Mouse (Mus musculus) liver, adult 2 months (tissue): ENCODE data around the gene Ift27. TPM values are rescaled to one million over a fixed set of nuclear protein-coding genes. Genes with fewer than 3 reads are reported as not detected.

ENCODE experiments used
- DNase-seq: peaks from one replicate; pipeline ENCODE4 v3.0.0-alpha.2; 2011; ENCODE audit warnings: low read depth, low spot score; ENCODE audit errors: extremely low read depth
- H3K27ac ChIP-seq: fragments of 200-500 bp; replicated peaks from 2 replicates; pipeline ENCODE4 v1.5.1; 2012; ENCODE audit warnings: low read depth, mild to moderate bottlenecking, control low read depth, inconsistent platforms, low read length; ENCODE audit not compliant: insufficient read depth
- H3K27me3 ChIP-seq: fragments of 200-500 bp; 2 replicates; pipeline ENCODE4 v1.6.1; 2012; ENCODE audit warnings: mild to moderate bottlenecking, moderate library complexity, low read length, inconsistent platforms; ENCODE audit not compliant: control insufficient read depth, insufficient read depth
- H3K36me3 ChIP-seq: fragments of 200-500 bp; 2 replicates; pipeline ENCODE4 v1.6.1; 2012; ENCODE audit warnings: low read length, inconsistent platforms; ENCODE audit not compliant: control insufficient read depth, insufficient read depth
- H3K4me1 ChIP-seq: fragments of 200-500 bp; 2 replicates; pipeline ENCODE4 v1.6.1; 2011; ENCODE audit warnings: low read length; ENCODE audit not compliant: control insufficient read depth, insufficient read depth
- H3K4me3 ChIP-seq: fragments of 200-500 bp; 2 replicates; pipeline ENCODE4 v1.5.1; 2011; ENCODE audit warnings: low read depth, mild to moderate bottlenecking, control low read depth, low read length, moderate library complexity; ENCODE audit not compliant: insufficient read depth
- H3K79me2 ChIP-seq: fragments of 200-500 bp; 2 replicates; pipeline ENCODE4 v1.6.1; 2012; ENCODE audit warnings: inconsistent platforms, mild to moderate bottlenecking, low read length, moderate library complexity; ENCODE audit not compliant: control insufficient read depth, insufficient read depth
- H3K9ac ChIP-seq: fragments of 200-500 bp; 2 replicates; pipeline ENCODE4 v1.6.1; 2012; ENCODE audit warnings: low read depth, mild to moderate bottlenecking, control low read depth, inconsistent platforms, low read length
- CTCF ChIP-seq: fragments of 200-500 bp; IDR thresholded peaks from 2 replicates; pipeline ENCODE4 v1.5.1; 2011; ENCODE audit warnings: low read depth, low read length, control low read depth
- POLR2A ChIP-seq: fragments of 200-500 bp; IDR thresholded peaks from 2 replicates; pipeline ENCODE4 v1.6.1; 2011; ENCODE audit warnings: low read length, control low read depth; ENCODE audit not compliant: insufficient read depth; ENCODE audit errors: extremely low read depth
- WGBS: fragments of 180-500 bp; shearing (Covaris S2); methylation state at CpG from one replicate; pipeline ENCODE4 v1.1.7; 2018; 5-methylcytosine and 5-hydroxymethylcytosine counted together
- polyA plus RNA-seq: library from polyadenylated mRNA; depleted of rRNA; stranded (reverse); fragments of >200 nt; gene quantifications from 2 replicates; pipeline ENCODE4 v1.2.3, GENCODE M21; 2012
- total RNA-seq: library from RNA; depleted of rRNA; stranded (reverse); fragments of >200 nt; gene quantifications from 2 replicates; pipeline ENCODE4 v1.2.3, GENCODE M21; 2014

Ift27 gene
- total and polyA plus RNA-seq, 2 experiments = 6.6 to 16.7 TPM

GRCm38 (mm10) chr15:78174887-78175245 lies 959 bp upstream of the Ift27 start:
- TF ChIP-seq POLR2A (no peak), CTCF (no peak)
- Histone ChIP-seq H3K4me3 (peak overlapping the region; percentile 37), H3K27ac (no peak overlapping the region), H3K79me2 (no peaks in the 10 kb centered on the region), H3K36me3 (no peaks in the 10 kb centered on the region), H3K9ac (no peak overlapping the region; the same call in 1 of the 2 replicates), H3K4me1 (peaks cover 4% of the 10 kb centered on the region; the same call in 1 of the 2 replicates), H3K27me3 (no peaks in the 10 kb centered on the region)
- DNase-seq = no peak
- WGBS = 79% methylated on average over 6 of the region's 6 CpGs

- DNase-seq = no peak
- Histone ChIP-seq H3K4me1 (peaks cover 4% of the 10 kb centered on the region; the same call in 1 of the 2 replicates), H3K36me3 (no peaks in the 10 kb centered on the region), H3K9ac (peak overlapping the region; percentile 76), H3K27me3 (no peaks in the 10 kb centered on the region), H3K4me3 (peak overlapping the region; percentile 79), H3K27ac (no peak overlapping the region), H3K79me2 (no peaks in the 10 kb centered on the region)
- 33% methylated on average over 26 of the region's 26 CpGs for WGBS
- no peak for TF ChIP-seq CTCF
These were observed 749 bp downstream of the Ift27 start for GRCm38 (mm10) chr15:78172899-78173817.

GRCm38 (mm10) chr15:78172256-78172898 lies 1.5 kb downstream of the Ift27 start:
- Histone ChIP-seq H3K79me2 (no peaks in the 10 kb centered on the region), H3K27ac (no peak overlapping the region), H3K4me1 (peaks cover 4% of the 10 kb centered on the region; the same call in 1 of the 2 replicates), H3K4me3 (no peak overlapping the region), H3K9ac (no peak overlapping the region), H3K27me3 (no peaks in the 10 kb centered on the region), H3K36me3 (no peaks in the 10 kb centered on the region)
- DNase-seq = no peak
- TF ChIP-seq POLR2A (no peak), CTCF (no peak)
- WGBS = 77% methylated on average over 11 of the region's 11 CpGs

- no peak for TF ChIP-seq POLR2A
- no peak for TF ChIP-seq CTCF
- no peak for DNase-seq
These were observed 2.3 kb downstream of the Ift27 start for GRCm38 (mm10) chr15:78171651-78172050.

GRCm38 (mm10) chr15:78170708-78171107 lies 3.2 kb downstream of the Ift27 start:
- no peak for DNase-seq
- Histone ChIP-seq H3K36me3 (no peaks in the 10 kb centered on the region), H3K9ac (no peak overlapping the region), H3K79me2 (no peaks in the 10 kb centered on the region), H3K4me3 (no peak overlapping the region), H3K4me1 (peaks cover 4% of the 10 kb centered on the region; the same call in 1 of the 2 replicates), H3K27ac (no peak overlapping the region), H3K27me3 (no peaks in the 10 kb centered on the region)
- TF ChIP-seq POLR2A = no peak
- no peak for TF ChIP-seq CTCF
- 89% methylated on average over 15 of the region's 15 CpGs for WGBS

More at GRCm38 (mm10) chr15:78171651-78172050, 2.3 kb downstream of the Ift27 start:
- Histone ChIP-seq H3K79me2 (no peaks in the 10 kb centered on the region), H3K27ac (no peak overlapping the region), H3K9ac (no peak overlapping the region), H3K27me3 (no peaks in the 10 kb centered on the region), H3K36me3 (no peaks in the 10 kb centered on the region), H3K4me1 (peaks cover 4% of the 10 kb centered on the region; the same call in 1 of the 2 replicates), H3K4me3 (no peak overlapping the region)
- 93% methylated on average over 10 of the region's 10 CpGs for WGBS
